Mouse (Mus musculus) A20 (cell line): ENCODE results near the gene Fcgr4.
"Not testable (repeated sequence)": the region's sequence is repeated elsewhere in the genome, so short reads cannot be mapped to it uniquely, and the experiment has no call there.

Source experiments
- DNase-seq: peaks from one replicate; pipeline ENCODE4 v3.0.0-alpha.2; 2011; ENCODE audit warnings: low read depth, low spot score

The Fcgr4 gene

GRCm38 (mm10) chr1:171050774-171051173 is 32.1 kb downstream of the Fcgr4 start:
- no peak for DNase-seq

DNA sequence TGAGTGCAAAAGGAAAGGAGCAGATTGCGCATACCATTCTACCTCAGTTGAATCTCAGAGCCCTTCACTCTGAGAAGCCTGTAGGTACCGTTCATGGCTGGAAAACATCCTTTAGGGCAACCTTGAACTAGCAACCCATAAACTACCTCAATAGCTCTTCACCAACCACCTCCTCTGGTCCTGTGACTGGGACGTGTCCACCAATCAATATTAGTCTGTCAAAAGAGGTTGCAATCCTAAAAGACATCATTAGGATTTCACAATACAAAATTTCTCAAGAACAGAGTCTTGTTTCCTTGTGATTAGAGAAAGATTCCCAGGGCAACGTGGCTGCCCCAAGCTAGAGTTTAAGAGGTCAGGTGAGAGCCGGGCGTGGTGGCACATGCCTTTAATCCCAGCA is 34.6 kb downstream of the Fcgr4 start:
- DNase-seq = no peak

GRCm38 (mm10) chr1:171057253-171057652 is 38.5 kb downstream of the Fcgr4 start:
- DNase-seq = no peak

DNA sequence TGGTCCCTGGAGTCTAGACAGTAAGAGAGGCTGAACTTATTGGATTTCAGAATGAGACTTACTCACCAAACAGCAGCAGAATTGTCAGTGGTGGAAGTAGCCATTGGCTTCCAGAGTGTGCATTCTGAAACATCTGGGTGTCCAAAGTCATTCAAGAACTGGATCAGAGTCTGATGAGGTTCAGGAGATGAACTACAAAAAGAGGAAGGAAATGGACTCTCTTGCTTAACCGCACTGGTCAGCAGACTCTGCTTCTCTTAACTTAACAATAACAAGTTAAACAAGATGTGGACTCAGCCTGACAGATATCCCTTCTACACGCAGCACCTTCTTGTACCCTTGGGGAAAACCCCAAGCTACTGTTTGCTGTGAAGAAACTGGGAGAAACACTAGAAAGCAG is 40.5 kb downstream of the Fcgr4 start:
- no peak for DNase-seq

- no peak for DNase-seq
Observed at GRCm38 (mm10) chr1:171060392-171060791, 41.7 kb downstream of the Fcgr4 start.

- no peak for DNase-seq
Observed at GRCm38 (mm10) chr1:171061566-171061965, 42.8 kb downstream of the Fcgr4 start.

DNA sequence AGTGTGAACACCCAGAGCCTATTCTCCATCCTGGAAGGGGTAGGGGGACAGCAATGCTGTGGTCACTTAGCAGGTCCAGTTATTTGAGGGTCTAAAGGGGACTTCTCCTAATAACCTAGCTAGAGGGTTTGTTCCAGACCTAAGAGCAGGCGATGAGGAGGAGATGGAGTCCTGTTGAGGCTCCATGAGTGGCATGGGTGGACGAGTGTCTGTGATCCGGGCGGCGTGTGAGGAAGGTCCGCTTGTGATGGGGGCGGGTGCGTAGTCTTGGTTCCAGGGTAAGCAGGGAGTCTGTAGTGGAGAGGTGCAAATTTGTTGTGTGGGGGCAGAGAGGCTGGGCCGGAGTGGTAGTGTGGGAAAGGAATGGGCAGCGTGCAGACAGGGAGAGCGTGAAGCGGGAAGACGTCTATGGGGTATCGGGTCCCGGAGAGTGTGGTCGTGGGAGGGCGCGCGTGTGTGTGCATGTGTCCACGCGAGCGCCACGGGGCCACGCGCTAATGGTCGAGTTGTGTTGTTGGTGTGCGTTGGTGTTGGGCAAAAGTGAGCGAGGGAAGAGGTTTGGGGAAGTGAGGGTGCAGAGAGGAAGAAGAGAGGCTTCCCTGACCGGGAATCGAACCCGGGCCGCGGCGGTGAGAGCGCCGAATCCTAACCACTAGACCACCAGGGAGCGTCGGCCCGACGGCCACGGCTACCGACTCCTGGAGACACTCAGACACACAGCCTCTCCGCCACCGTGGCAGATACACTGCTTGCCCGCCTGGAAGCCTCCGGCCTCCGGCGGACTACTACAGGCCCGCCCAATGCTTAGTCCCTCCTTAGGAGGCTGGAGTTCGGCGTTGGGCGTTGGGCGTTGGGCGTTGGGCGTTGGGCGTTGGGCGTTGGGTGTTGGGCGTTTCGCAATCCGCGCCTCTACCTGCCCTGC is 45.1 kb downstream of the Fcgr4 start:
- DNase-seq = not testable (repeated sequence)

DNA sequence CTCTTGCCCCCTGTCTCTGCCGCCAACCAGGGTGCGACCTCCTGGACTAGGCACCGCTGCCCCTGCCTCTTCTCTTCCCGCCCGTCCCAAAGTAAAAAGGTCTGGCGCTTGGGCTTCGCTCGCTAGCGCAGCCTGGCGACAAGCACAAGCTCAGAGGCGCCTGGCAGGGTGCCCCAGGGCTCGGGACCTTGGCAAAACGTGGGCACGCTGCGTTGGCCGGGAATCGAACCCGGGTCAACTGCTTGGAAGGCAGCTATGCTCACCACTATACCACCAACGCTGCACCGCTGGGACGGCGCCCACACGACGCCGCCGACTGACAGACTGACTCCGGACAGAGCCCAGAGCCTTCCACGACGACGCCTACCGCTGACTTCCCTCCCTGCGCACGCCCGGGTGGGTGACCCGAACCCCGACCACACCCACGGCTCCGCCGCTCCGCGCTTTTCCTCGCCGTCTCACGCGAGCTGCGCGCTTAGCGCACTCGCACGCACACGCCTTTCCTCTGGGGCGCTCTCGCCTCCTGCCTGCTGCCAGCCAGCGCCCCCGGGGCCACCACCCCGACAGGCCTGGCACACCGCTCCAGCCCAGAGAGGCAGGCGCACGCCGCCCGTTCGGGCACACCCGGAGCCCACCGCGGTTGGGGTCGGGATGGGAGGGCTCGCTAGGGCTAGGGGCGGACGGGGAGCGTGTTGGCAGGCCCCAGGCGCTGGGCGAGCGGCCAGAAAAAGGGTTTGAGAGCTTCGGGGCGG is 45.9 kb downstream of the Fcgr4 start, which contains the start of gene Fcgr3:
TSS of gene Fcgr3 (minus strand) at position 445 of the 752 bp plus-strand sequence.
- peak; percentile 90 for DNase-seq

DNA sequence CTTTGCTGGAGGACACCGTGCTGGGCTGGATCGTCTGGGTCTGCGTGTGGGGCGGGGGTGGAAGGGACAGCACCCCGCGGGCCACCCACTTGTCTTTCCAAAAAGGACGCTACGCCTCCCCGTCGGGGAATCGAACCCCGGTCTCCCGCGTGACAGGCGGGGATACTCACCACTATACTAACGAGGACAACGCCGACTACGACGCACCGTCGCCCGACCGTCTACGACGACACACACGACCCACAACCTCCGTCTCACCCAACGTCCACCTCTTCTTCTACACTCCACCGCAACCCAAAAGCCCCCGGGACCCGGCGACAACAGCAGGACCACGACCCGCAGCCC is 46.5 kb downstream of the Fcgr4 start:
- DNase-seq = not testable (repeated sequence)

DNA sequence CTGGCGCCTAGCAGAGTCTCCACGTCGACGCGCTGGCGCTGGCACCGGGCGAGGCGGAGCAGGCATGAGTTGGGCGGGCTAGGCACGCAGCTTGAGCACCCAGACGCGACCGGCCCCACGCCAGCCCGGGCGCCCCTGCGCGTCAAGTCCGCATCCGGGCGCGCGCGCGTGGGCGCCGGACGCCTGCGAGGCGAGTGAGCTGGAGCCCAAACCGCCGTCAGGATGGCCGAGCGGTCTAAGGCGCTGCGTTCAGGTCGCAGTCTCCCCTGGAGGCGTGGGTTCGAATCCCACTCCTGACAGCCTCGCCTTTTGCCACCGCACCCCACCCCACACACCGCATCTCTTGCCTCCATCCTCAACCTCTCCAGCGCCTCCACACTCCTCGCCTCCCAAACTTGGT is 47.0 kb downstream of the Fcgr4 start:
- DNase-seq = not testable (repeated sequence)

- not testable (repeated sequence) for DNase-seq
Observed at GRCm38 (mm10) chr1:171066583-171066982, 47.9 kb downstream of the Fcgr4 start.

DNA sequence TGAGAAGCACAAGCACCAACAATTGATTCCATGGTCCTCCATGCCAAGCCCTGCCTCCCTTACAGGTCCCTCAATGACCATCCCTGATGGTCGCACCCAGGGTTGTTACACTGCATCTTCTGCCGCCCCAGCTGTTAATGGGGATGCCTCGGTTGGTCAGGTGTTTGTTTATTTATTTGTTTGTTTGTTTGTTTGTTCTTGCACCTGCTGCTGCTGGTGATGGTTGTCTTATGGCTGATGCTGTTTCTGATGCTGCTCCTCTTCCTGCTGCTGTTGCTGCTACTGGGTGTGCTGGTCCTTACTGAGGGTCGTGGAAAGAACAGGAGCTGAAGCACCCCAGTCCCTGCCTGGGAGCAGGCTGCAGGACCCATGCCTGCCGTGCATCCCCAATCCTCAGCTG is 49.2 kb downstream of the Fcgr4 start:
- peak; percentile 24 for DNase-seq

- DNase-seq = peak; percentile 37
Observed at GRCm38 (mm10) chr1:171069508-171069907, 50.8 kb downstream of the Fcgr4 start.

- DNase-seq = peak; percentile 18
Observed at GRCm38 (mm10) chr1:171070879-171071278, 52.2 kb downstream of the Fcgr4 start.

GRCm38 (mm10) chr1:171071726-171072125 is 53.0 kb downstream of the Fcgr4 start:
- not testable (repeated sequence) for DNase-seq

DNA sequence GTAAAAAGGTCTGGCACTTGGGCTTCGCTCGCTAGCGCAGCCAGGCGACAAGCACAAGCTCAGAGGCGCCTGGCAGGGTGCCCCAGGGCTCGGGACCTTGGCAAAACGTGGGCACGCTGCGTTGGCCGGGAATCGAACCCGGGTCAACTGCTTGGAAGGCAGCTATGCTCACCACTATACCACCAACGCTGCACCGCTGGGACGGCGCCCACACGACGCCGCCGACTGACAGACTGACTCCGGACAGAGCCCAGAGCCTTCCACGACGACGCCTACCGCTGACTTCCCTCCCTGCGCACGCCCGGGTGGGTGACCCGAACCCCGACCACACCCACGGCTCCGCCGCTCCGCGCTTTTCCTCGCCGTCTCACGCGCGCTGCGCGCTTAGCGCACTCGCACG is 53.5 kb downstream of the Fcgr4 start:
- not testable (repeated sequence) for DNase-seq

DNA sequence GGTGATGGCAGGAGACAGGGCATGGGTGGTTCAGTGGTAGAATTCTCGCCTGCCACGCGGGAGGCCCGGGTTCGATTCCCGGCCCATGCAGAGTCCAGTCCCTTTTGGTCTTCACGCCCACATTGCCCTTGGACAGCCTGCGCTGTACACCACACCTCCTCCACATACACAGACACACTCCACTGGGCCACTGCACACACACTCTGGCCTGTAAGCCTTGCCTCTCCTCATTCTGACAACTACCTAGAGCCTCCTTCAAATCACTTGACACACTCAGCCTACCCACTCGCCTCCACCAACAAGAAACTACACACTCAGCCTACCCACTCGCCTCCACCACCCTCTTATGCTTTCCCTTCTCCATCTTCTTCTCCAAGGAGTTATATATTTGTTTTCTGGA is 55.6 kb downstream of the Fcgr4 start:
- DNase-seq = peak; percentile 80

DNA sequence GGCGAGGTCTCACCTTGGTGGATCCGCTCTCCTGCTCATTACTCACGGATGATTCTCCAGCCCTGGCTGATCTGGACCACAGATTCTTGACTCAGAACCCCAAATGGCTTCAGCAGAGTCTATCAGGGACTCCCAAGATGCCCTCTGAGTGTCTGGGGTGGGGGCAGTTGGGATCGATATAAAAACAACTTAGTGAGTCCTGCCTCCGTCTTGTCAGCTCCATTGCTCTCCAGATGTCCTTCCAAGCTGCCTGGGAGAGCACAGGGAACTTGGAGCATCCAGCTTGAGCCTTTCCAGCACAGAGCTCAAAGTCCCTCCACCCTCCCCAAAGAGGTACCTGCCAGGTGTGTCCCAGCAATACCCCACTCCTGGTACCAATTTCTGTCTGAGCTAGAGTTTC is 57.5 kb downstream of the Fcgr4 start:
- not testable (repeated sequence) for DNase-seq

DNA sequence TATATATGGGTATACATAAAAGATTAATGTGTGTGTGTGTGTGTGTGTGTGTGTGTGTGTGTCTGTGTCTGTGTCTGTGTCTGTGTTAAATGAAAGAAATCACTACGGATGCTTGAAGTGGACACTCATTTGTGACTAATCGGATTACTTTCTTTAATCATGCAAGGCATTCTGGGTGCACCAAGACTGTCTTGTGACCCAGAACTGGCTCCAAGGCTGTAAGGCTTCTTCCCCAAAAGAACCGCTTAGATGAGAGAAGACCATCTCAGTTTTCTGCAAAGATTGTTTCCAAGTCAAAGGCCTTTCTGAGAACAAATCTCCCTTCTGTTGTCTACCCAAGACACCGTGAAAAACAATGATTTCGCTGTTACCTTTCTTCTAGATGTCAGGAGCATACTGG is 58.5 kb downstream of the Fcgr4 start:
- DNase-seq = not testable (repeated sequence)

- DNase-seq = not testable (repeated sequence)
Observed at GRCm38 (mm10) chr1:171077955-171078354, 59.2 kb downstream of the Fcgr4 start.

- DNase-seq = not testable (repeated sequence)
Observed at GRCm38 (mm10) chr1:171078419-171078818, 59.7 kb downstream of the Fcgr4 start.

DNA sequence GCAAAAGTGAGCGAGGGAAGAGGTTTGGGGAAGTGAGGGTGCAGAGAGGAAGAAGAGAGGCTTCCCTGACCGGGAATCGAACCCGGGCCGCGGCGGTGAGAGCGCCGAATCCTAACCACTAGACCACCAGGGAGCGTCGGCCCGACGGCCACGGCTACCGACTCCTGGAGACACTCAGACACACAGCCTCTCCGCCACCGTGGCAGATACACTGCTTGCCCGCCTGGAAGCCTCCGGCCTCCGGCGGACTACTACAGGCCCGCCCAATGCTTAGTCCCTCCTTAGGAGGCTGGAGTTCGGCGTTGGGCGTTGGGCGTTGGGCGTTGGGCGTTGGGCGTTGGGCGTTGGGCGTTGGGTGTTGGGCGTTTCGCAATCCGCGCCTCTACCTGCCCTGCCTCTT is 60.6 kb downstream of the Fcgr4 start:
- not testable (repeated sequence) for DNase-seq
